Mouse (Mus musculus) kidney, postnatal 36 days (tissue): ENCODE measurements at regions not wholly inside any gene's neighbourhood (a gene's known extent, or its start where the extent isn't known, plus 50 kb on each side); places are given as distances from the start of the nearest gene placed in this dataset.

Experiments used
- DNase-seq, 2 experiments: peaks; one replicate each; pipeline ENCODE4 v3.0.0; 2021 to 2022; ENCODE audit warnings: mixed read lengths in 2 of 2

GRCm38 (mm10) chr10:66039410-66039809 is 1056.5 kb upstream of the Jmjd1c start:
- peak; percentile 60 to 66 for DNase-seq
